23 mouse cellular contexts compared by ENCODE assay signal in genomic region chr6:95196631-95197030, GRCm38 (mm10).
"Had no signal": no experiment of that assay in that cellular context is flagged by ENCODE, and none has a peak within 500 bp of the region (broad histone marks: within the 10 kb centered on the region; RNA-seq: fewer than 3 reads in every experiment).

No protein-coding gene starts in this region.

- H3K4me1 ChIP-seq: heart, embryonic 10.5 days; heart, embryonic 12.5 days; intestine, embryonic 15.5 days had no signal

- H3K27me3 ChIP-seq: heart, embryonic 12.5 days; intestine, embryonic 15.5 days; limb, embryonic 12.5 days had no signal

- H3K4me2 ChIP-seq: heart, embryonic 12.5 days; hindbrain, embryonic 14.5 days; intestine, embryonic 15.5 days; limb, embryonic 12.5 days had no signal

- H3K36me3 ChIP-seq: heart, embryonic 10.5 days; heart, embryonic 12.5 days; intestine, embryonic 15.5 days; limb, embryonic 10.5 days; limb, embryonic 12.5 days had no signal

- H3K9me3 ChIP-seq: heart, embryonic 10.5 days; heart, embryonic 12.5 days; intestine, embryonic 15.5 days; limb, embryonic 10.5 days; limb, embryonic 12.5 days had no signal

- DNase-seq: forebrain, postnatal 0 days; gastrocnemius, adult 2 months; gastrocnemius, postnatal 10 days; gastrocnemius, postnatal 25 days; heart, adult 18-20 months; heart, postnatal 10 days; heart, postnatal 4 days; kidney, adult 18-20 months; kidney, adult 8-10 months; kidney, postnatal 10 days; kidney, postnatal 25 days; kidney, postnatal 4 days had no signal

- H3K9ac ChIP-seq: forebrain, postnatal 0 days; heart, embryonic 12.5 days; hindbrain, embryonic 14.5 days; intestine, embryonic 15.5 days; limb, embryonic 12.5 days had no signal

- H3K27ac ChIP-seq: gastrocnemius, adult 2 months; heart, embryonic 10.5 days; hindbrain, embryonic 14.5 days; intestine, embryonic 15.5 days; layer of hippocampus, adult 2 months; left cerebral cortex, adult 2 months; limb, embryonic 10.5 days; limb, embryonic 12.5 days had no signal

- ATAC-seq: forebrain, postnatal 0 days; hindbrain, embryonic 16.5 days; inflammation-experienced regulatory T-cells, adult 6 months; intestine, embryonic 15.5 days; intestine, postnatal 0 days had no signal

- H3K4me3 ChIP-seq: gastrocnemius, adult 2 months; heart, embryonic 10.5 days; heart, embryonic 12.5 days; intestine, embryonic 15.5 days; layer of hippocampus, adult 2 months; left cerebral cortex, adult 2 months; limb, embryonic 10.5 days; limb, embryonic 12.5 days had no signal
